Mouse (Mus musculus): ENCODE measurements at regions not wholly inside any gene's neighbourhood (a gene's known extent, or its start where the extent isn't known, plus 50 kb on each side); places are given as distances from the start of the nearest gene placed in this dataset.

- no peak for DNase-seq
Measured at GRCm38 (mm10) chr14:76623371-76623988, 66.8 kb upstream of the Serp2 start.

DNA sequence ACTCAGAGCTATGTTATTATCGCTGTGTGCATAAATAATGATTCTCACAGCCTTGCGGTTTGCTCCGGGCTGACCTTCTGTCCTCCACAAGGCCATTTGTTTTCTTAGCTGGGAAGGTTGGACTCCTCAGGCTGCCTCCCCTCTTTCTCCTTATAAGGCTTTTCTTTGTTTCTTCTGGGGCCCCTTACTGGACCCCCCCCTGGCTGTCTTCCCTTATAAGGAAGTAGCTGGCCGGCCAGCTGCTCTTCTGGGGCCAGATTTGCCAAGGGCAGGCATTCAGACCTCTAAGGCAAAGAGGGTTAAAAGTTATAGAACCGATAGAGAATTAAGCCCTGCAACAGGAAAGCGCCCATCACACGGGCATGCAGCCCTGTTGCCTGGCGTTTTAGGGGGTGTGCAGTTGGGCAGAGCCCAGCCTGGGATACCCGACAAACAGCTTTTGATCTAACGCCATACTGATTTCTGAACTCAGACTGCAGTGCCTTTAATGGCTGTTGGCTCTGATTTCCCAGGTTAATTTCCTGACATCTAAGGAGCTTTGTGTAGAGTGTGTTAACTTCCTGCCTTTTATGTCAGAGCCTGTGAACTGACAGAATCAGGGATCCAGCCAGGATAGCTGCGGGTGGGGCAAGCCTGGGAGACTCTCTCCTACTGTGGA lies 66.1 kb upstream of the Serp2 start:
- DNase-seq: no peak

- DNase-seq: no peak
Measured at GRCm38 (mm10) chr14:76619038-76619409, 62.3 kb upstream of the Serp2 start.

DNA sequence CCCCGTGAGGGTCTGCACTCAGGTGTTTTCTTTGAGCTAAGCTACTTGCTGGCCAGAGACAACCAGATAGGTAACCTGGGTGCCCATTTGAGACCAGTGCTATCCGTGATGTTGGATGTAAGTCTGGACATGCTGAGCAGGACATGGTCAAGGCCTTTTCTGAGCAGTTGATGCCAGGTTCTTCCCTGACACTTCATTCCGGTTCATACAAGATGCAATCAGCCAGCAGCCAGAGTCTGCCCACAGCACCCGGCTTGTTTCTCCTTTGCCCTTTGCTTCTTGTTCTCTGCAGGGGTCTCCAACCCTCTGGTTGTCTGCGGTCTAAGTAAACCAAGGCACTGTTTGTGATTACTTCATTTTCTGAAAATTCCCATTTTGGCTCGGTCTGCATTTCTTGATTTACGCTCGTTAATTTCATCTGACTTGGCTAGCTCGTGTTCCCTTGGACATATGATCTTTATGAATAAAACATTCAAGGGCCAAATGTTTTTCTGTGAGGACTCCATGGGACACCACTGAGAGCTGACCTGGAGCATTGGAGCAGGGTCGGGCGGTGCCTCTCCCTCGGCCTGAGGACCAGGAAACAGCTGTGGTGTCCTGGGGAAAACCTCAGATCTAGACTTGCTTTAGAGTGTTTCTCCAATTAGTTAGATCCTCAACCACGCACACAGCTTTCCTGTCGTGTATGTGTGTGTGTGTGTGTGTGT lies 61.8 kb upstream of the Serp2 start:
- no peak for DNase-seq

GRCm38 (mm10) chr14:76617889-76618288 lies 61.2 kb upstream of the Serp2 start:
- DNase-seq: no peak

DNA sequence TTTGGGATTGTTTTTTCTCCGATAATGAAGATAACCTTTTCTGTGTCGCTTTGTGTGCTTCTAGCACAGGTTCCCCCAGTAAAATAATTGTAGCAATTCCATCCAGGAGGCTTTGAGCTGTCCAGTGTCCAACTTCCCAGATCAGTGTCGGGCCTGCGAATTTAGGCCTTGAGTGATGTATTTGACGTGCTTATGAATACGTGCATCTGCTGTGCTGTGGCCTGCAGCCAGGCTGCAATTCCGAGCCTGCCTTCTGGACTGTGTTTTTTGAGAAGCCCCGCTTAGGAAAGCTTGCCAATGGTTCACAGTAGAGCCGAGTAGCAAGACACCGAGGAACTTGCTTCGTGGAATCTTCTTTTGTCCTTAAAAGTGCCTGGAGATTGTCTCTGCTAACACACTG lies 60.8 kb upstream of the Serp2 start:
- no peak for DNase-seq

DNA sequence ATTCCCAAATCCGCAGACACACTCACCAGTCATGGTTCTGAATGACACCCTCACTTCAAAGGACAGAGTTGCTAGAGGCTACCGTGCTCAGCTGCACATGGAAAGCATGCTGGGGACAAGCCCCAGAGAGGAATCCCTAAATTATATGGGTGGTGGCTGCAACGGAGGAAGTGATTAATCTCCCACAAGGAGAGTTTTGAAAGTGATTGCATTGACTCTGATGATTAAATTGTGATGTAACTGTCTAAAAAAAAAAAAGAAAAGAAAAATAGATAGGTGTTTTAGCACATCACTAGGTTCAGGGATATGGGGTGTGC lies 59.6 kb upstream of the Serp2 start:
- DNase-seq: no peak

DNA sequence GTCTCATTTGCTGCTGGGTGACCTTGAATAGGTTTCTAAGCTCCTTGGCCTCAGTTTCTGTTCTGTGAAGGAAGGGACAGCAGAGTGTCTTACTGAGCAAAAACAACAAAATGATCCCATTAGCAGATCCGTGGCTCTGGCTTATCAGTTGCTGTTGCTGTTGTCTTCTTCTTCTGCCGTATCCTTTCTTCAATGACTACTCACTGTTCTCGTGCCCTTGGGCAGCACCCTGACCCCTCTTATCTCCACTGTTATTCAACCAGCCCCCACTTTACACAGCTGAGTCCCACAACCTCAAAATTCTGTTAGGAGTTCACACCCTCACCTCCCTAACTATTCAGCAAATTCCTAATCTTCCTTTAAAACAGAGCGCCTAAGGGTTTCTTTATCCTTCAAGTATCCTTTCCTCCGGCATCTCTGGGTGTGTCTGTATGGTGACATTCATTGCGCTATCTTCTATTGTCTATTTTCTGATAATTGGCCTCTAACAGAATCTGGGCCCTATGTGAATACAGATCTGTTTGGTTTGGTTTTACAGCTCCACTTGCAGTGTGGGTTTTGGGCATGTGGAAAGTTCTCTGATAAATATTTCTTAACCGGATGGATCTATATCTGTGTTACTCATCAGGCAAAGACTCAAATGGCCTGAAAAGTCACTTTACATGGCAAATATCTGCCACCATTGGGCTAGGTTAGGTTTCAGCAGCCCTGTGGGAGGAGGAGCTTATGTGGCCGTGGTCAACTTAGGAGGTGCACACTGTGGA lies 59.1 kb upstream of the Serp2 start:
- no peak for DNase-seq

DNA sequence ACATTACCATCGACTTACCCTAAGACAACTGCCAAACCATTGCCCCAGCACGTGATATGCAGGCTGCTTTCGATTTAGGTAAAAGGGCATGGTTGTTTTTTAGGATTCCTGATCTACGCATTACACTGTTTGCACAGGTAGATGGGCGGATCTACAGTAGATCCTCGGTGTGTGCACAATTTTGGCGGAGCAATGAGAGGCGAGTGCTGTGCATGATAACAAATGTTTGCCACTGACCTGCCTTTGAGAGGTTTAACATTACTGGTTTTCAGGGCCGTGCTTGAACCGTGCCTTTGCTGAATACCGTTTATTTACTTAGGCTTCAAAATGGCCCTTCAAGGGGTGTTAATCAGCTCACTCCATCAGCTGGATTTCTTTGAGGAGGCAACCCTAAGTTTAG lies 58.5 kb upstream of the Serp2 start:
- DNase-seq: no peak

GRCm38 (mm10) chr14:76614682-76615081 lies 58.0 kb upstream of the Serp2 start:
- DNase-seq: no peak

DNA sequence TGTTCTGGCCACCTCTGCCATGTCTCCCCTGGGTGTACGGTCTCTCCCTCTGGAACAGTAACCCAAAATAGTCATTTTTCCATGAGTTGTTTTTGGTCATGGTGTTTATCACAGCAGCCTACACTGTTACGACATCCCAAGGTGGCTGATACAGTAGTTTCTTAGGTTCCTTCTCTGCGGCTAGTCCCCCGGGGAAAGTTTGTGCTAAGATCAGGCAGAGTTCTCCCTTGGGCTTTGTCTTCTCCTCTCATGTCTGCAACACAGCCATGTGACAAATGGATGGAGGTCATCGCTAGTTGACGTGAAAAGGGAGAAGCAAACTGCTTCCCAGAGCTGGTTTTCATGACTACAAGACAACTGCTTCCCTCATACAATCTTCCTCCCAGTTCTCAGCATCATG lies 56.9 kb upstream of the Serp2 start:
- no peak for DNase-seq

DNA sequence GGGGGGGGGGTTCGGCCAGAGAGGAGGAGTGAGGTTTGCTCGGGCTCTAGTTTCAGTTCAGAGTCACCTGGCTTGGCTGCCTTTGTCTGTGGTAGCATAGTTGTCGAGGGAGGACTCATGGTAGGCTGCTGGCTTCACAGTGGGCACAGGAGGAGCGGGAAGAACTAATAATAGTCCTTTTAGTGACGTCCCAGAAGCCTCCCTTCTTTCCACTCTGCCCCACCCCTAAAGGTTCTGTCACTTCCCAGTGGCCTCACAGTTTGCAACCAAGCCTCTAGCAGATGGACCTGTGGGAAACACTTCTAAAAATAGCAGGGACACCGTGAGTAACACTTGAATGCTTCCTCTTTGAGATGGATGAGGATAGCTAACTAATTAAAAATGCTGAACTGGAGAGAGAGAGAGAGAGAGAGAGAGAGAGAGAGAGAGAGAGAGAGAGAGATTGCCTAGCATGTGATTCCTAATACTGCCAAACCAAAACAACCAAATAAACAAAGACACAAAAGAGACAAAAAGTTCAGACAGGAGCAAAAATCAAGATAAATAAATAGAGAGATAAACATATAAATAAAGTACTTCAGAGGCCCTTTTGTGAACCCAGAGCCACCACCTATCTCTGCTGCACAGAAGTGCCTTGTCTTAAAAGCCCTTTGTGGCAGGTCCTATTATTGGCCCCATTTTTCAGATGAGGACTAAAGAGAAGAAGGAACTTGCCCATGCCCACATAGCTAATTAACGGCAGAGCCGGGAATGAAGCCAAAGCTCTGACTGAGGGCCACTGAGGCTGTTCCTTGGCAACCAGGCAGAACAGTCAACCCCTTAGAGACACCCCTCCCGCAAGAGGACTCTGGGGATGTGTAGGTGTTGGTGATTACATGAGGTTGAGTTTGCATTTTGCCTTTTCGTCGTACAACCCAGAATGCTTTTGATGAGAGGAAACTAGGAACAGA lies 54.0 kb upstream of the Serp2 start:
- no peak for DNase-seq

Measured in spleen, adult 18-20 months (tissue).